Mouse (Mus musculus): ENCODE measurements around the gene Rab29. TPM values are rescaled to one million over a fixed set of nuclear protein-coding genes. Genes with fewer than 3 reads are reported as not detected.

Gene Rab29
- total and polyA plus RNA-seq, 2 experiments from 2014 or later, result 14.7 to 18.8 TPM

GRCm38 (mm10) chr1:131823563-131823962 lies 43.5 kb upstream of the Rab29 start:
- DNase-seq (ENCODE audit: low spot score) (no peak), ATAC-seq (ENCODE audit: insufficient read depth, low read depth) (no peak)
- Histone ChIP-seq H3K27ac (ENCODE audit: low read depth) (no peak overlapping the region), H3K36me3 (replicated peaks; ENCODE audit: control insufficient read depth, insufficient read depth, low read length) (no peaks in the 10 kb centered on the region), H3K4me2 (ENCODE audit: low read depth, low read length) (no peak overlapping the region), H3K27me3 (ENCODE audit: control insufficient read depth, insufficient read depth, low read length) (no peaks in the 10 kb centered on the region), H3K9me3 (replicated peaks; ENCODE audit: control insufficient read depth, low read length) (no peaks in the 10 kb centered on the region; the same call in 1 of the 2 replicates), H3K4me3 (ENCODE audit: low read depth, low read length) (no peak overlapping the region), H3K4me1 (ENCODE audit: control insufficient read depth, insufficient read depth) (peaks cover 7% of the 10 kb centered on the region), H3K9ac (replicated peaks; ENCODE audit: low read depth, low read length) (no peak overlapping the region)
- TF ChIP-seq EP300 (IDR thresholded peaks at IDR 0.05; ENCODE audit: low read depth) (no peak), CTCF (IDR thresholded peaks at IDR 0.05; ENCODE audit: low read depth) (no peak)
- 43% methylated on average over 5 of the region's 5 CpGs for WGBS

- WGBS, result 83% methylated on average over 11 of the region's 11 CpGs
- Histone ChIP-seq H3K27ac (ENCODE audit: low read depth) (no peak overlapping the region), H3K4me1 (ENCODE audit: control insufficient read depth, insufficient read depth) (peaks cover 12% of the 10 kb centered on the region), H3K36me3 (replicated peaks; ENCODE audit: control insufficient read depth, insufficient read depth, low read length) (no peaks in the 10 kb centered on the region), H3K27me3 (ENCODE audit: control insufficient read depth, insufficient read depth, low read length) (no peaks in the 10 kb centered on the region), H3K4me3 (ENCODE audit: low read depth, low read length) (no peak overlapping the region), H3K9me3 (replicated peaks; ENCODE audit: control insufficient read depth, low read length) (no peaks in the 10 kb centered on the region), H3K9ac (replicated peaks; ENCODE audit: low read depth, low read length) (no peak overlapping the region), H3K4me2 (ENCODE audit: low read depth, low read length) (no peak overlapping the region)
- TF ChIP-seq EP300 (IDR thresholded peaks at IDR 0.05; ENCODE audit: low read depth), result no peak
- TF ChIP-seq CTCF (IDR thresholded peaks at IDR 0.05; ENCODE audit: low read depth), result no peak
- DNase-seq (ENCODE audit: low spot score) (no peak), ATAC-seq (ENCODE audit: insufficient read depth, low read depth) (no peak)
These were observed 42.4 kb upstream of the Rab29 start for GRCm38 (mm10) chr1:131824528-131825181.

- peak within 1 kb of the TSS; percentile 80 for H3K27ac ChIP-seq (ENCODE audit: low read depth)
- peak within 1 kb of the TSS; percentile 85 for H3K4me2 ChIP-seq (ENCODE audit: low read depth, low read length)
- WGBS, result 4% methylated on average over 25 of the region's 25 CpGs
- H3K9ac ChIP-seq (replicated peaks; ENCODE audit: low read depth, low read length), result peak within 1 kb of the TSS; percentile 81
- H3K27me3 ChIP-seq (ENCODE audit: control insufficient read depth, insufficient read depth, low read length), result no peaks in the 10 kb centered on the region
- DNase-seq (ENCODE audit: low spot score) (no peak), ATAC-seq (ENCODE audit: insufficient read depth, low read depth) (peak; percentile 27; the same call in 1 of the 2 replicates)
- peaks cover 19% of the 10 kb centered on the region for H3K4me1 ChIP-seq (ENCODE audit: control insufficient read depth, insufficient read depth)
- TF ChIP-seq CTCF (IDR thresholded peaks at IDR 0.05; ENCODE audit: low read depth) (no peak), EP300 (IDR thresholded peaks at IDR 0.05; ENCODE audit: low read depth) (no peak)
- peak within 1 kb of the TSS; percentile 83 for H3K4me3 ChIP-seq (ENCODE audit: low read depth, low read length)
- H3K36me3 ChIP-seq (replicated peaks; ENCODE audit: control insufficient read depth, insufficient read depth, low read length), result peaks cover 20% of the 10 kb centered on the region
- H3K9me3 ChIP-seq (replicated peaks; ENCODE audit: control insufficient read depth, low read length), result no peaks in the 10 kb centered on the region
These were observed 39.7 kb upstream of the Rab29 start, which contains the start of gene Slc41a1 for GRCm38 (mm10) chr1:131827207-131827786. Gene Slc41a1 (plus strand): TSS chr1:131827493.

- Histone ChIP-seq H3K4me2 (ENCODE audit: low read depth, low read length) (peak overlapping the region; percentile 85), H3K27me3 (ENCODE audit: control insufficient read depth, insufficient read depth, low read length) (no peaks in the 10 kb centered on the region), H3K27ac (ENCODE audit: low read depth) (peak overlapping the region; percentile 80), H3K4me1 (ENCODE audit: control insufficient read depth, insufficient read depth) (peaks cover 23% of the 10 kb centered on the region), H3K36me3 (replicated peaks; ENCODE audit: control insufficient read depth, insufficient read depth, low read length) (peaks cover 22% of the 10 kb centered on the region), H3K9ac (replicated peaks; ENCODE audit: low read depth, low read length) (peak overlapping the region; percentile 81), H3K9me3 (replicated peaks; ENCODE audit: control insufficient read depth, low read length) (no peaks in the 10 kb centered on the region), H3K4me3 (ENCODE audit: low read depth, low read length) (peak overlapping the region; percentile 83)
- DNase-seq (ENCODE audit: low spot score), result peak; percentile 92
- peak; percentile 96 for ATAC-seq (ENCODE audit: insufficient read depth, low read depth)
- no peak for TF ChIP-seq CTCF (IDR thresholded peaks at IDR 0.05; ENCODE audit: low read depth)
- TF ChIP-seq EP300 (IDR thresholded peaks at IDR 0.05; ENCODE audit: low read depth), result peak; percentile 78; the same call in 1 of the 2 replicates
- under 1% methylated on average over 33 of the region's 36 CpGs for WGBS
These were observed 39.2 kb upstream of the Rab29 start for GRCm38 (mm10) chr1:131827787-131828258.

- under 1% methylated on average over 21 of the region's 22 CpGs for WGBS
- Histone ChIP-seq H3K4me2 (ENCODE audit: low read depth, low read length) (peak overlapping the region; percentile 85), H3K27me3 (ENCODE audit: control insufficient read depth, insufficient read depth, low read length) (no peaks in the 10 kb centered on the region), H3K4me1 (ENCODE audit: control insufficient read depth, insufficient read depth) (peaks cover 23% of the 10 kb centered on the region), H3K27ac (ENCODE audit: low read depth) (peak overlapping the region; percentile 80), H3K9ac (replicated peaks; ENCODE audit: low read depth, low read length) (peak overlapping the region; percentile 81), H3K9me3 (replicated peaks; ENCODE audit: control insufficient read depth, low read length) (no peaks in the 10 kb centered on the region), H3K36me3 (replicated peaks; ENCODE audit: control insufficient read depth, insufficient read depth, low read length) (peaks cover 28% of the 10 kb centered on the region), H3K4me3 (ENCODE audit: low read depth, low read length) (peak overlapping the region; percentile 83)
- peak; percentile 50 for ATAC-seq (ENCODE audit: insufficient read depth, low read depth)
- TF ChIP-seq CTCF (IDR thresholded peaks at IDR 0.05; ENCODE audit: low read depth) (no peak), EP300 (IDR thresholded peaks at IDR 0.05; ENCODE audit: low read depth) (no peak)
- peak; percentile 31 for DNase-seq (ENCODE audit: low spot score)
These were observed 38.5 kb upstream of the Rab29 start for GRCm38 (mm10) chr1:131828297-131829126.
